Mouse (Mus musculus): Measurements from ENCODE around the gene Pnkd.

- TF ChIP-seq CTCF (IDR thresholded peaks at IDR 0.05; ENCODE audit: insufficient read depth, low read length) (no peak), POLR2A (IDR thresholded peaks at IDR 0.05; ENCODE audit: borderline replicate concordance, extremely low read depth, low read depth, low read length) (no peak)
Observed at GRCm38 (mm10) chr1:74289248-74289647, 4.5 kb downstream of the Pnkd start.
